Mouse (Mus musculus): ENCODE measurements around the gene Gstm3. TPM values are rescaled to one million over a fixed set of nuclear protein-coding genes. Genes with fewer than 3 reads are reported as not detected.
A peak's percentile ranks its signal among the peaks of the same experiment; 100 is the strongest.
"Not testable (repeated sequence)": the region's sequence is repeated elsewhere in the genome, so short reads cannot be mapped to it uniquely, and the experiment has no call there.

Gene Gstm3
- polyA plus RNA-seq, 1 experiment, result not detected

DNA sequence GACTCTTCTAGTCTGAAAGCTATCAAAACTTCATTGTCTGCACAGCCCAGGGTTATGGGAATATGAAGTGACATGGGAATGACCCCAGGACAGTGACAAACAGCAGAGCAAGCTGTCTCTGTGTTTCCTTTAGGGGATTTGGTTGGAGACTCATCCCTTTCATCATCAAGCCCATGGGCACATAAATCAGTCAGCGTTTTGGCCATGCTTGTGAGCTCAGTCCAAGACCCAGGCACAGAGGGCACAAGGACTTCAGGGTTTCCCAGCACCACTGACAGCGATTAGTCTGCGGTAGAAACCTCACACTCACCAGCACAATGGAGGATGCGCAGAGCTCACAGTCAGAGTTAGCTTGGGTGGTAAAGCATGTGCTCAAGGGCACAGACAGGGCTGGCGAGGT, 15.2 kb downstream of the Gstm3 start:
- Histone ChIP-seq H3K4me1 (ENCODE audit: control insufficient read depth, insufficient read depth, insufficient read length) (no peaks in the 10 kb centered on the region), H3K4me3 (ENCODE audit: extremely low read depth, insufficient read depth, insufficient read length) (no peak overlapping the region), H3K36me3 (ENCODE audit: control insufficient read depth, insufficient read depth, low read length) (no peaks in the 10 kb centered on the region), H3K27me3 (ENCODE audit: control insufficient read depth, insufficient read depth, low read length) (no peaks in the 10 kb centered on the region), H3K27ac (ENCODE audit: insufficient read depth, low read length) (no peak overlapping the region)
- no peak for DNase-seq (ENCODE audit: low read depth in 1 of 2, low spot score in 2 of 2)
- TF ChIP-seq CTCF (IDR thresholded peaks at IDR 0.05; ENCODE audit: extremely low read depth, insufficient read depth, insufficient read length, insufficient replicate concordance) (no peak), POLR2A (IDR thresholded peaks at IDR 0.05; ENCODE audit: low read depth, low read length) (no peak)
- 84% methylated on average over 5 of the region's 5 CpGs for WGBS

- Histone ChIP-seq H3K27me3 (ENCODE audit: control insufficient read depth, insufficient read depth, low read length) (no peaks in the 10 kb centered on the region), H3K4me3 (ENCODE audit: extremely low read depth, insufficient read depth, insufficient read length) (no peak overlapping the region), H3K36me3 (ENCODE audit: control insufficient read depth, insufficient read depth, low read length) (no peaks in the 10 kb centered on the region), H3K4me1 (ENCODE audit: control insufficient read depth, insufficient read depth, insufficient read length) (no peaks in the 10 kb centered on the region), H3K27ac (ENCODE audit: insufficient read depth, low read length) (no peak overlapping the region)
- DNase-seq (ENCODE audit: low read depth in 1 of 2, low spot score in 2 of 2), result peak in 1 of 2 experiments; percentile 10
- WGBS, result 34% methylated on average over 6 of the region's 6 CpGs
- peak; percentile 33; the same call in 1 of the 2 replicates for TF ChIP-seq CTCF (IDR thresholded peaks at IDR 0.05; ENCODE audit: extremely low read depth, insufficient read depth, insufficient read length, insufficient replicate concordance)
- TF ChIP-seq POLR2A (IDR thresholded peaks at IDR 0.05; ENCODE audit: low read depth, low read length), result no peak
These were observed 15.7 kb downstream of the Gstm3 start for GRCm38 (mm10) chr3:107953328-107953755.

DNA sequence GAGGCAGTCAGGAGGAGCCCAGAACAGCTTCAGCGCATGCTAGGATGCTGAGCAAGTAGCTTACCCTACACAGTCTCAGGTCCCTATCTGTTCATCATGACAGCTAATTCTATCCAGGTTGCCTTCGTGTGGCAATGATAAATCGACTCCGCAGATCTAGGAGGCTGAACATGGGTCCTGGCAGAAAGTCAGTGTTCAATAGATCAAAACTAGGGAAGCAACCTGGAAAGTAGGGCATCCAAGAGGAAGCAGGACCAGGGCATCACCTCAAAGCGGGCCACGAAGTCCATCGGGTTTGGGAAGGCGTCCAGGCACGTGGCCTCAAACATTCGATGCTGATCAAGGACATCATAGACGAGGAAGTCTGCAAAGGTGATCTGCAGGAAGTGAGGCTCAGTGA, 18.6 kb downstream of the Gstm3 start:
- no peak for DNase-seq (ENCODE audit: low read depth in 1 of 2, low spot score in 2 of 2)
- H3K27ac ChIP-seq (ENCODE audit: insufficient read depth, low read length), result no peak overlapping the region
- H3K36me3 ChIP-seq (ENCODE audit: control insufficient read depth, insufficient read depth, low read length), result no peaks in the 10 kb centered on the region
- no peaks in the 10 kb centered on the region for H3K27me3 ChIP-seq (ENCODE audit: control insufficient read depth, insufficient read depth, low read length)
- no peaks in the 10 kb centered on the region for H3K4me1 ChIP-seq (ENCODE audit: control insufficient read depth, insufficient read depth, insufficient read length)
- no peak for TF ChIP-seq CTCF (IDR thresholded peaks at IDR 0.05; ENCODE audit: extremely low read depth, insufficient read depth, insufficient read length, insufficient replicate concordance)
- no peak for TF ChIP-seq POLR2A (IDR thresholded peaks at IDR 0.05; ENCODE audit: low read depth, low read length)
- H3K4me3 ChIP-seq (ENCODE audit: extremely low read depth, insufficient read depth, insufficient read length), result no peak overlapping the region
- WGBS, result 85% methylated on average over 11 of the region's 11 CpGs

GRCm38 (mm10) chr3:107949461-107949860, 19.6 kb downstream of the Gstm3 start:
- H3K4me1 ChIP-seq (ENCODE audit: control insufficient read depth, insufficient read depth, insufficient read length); H3K36me3 ChIP-seq (ENCODE audit: control insufficient read depth, insufficient read depth, low read length); DNase-seq (ENCODE audit: low read depth in 1 of 2, low spot score in 2 of 2); H3K4me3 ChIP-seq (ENCODE audit: extremely low read depth, insufficient read depth, insufficient read length); H3K27ac ChIP-seq (ENCODE audit: insufficient read depth, low read length); H3K27me3 ChIP-seq (ENCODE audit: control insufficient read depth, insufficient read depth, low read length): not testable (repeated sequence)
- 85% methylated on average over 1 of the region's 1 CpGs for WGBS

GRCm38 (mm10) chr3:107945729-107946128, 23.4 kb downstream of the Gstm3 start:
- DNase-seq (ENCODE audit: low read depth in 1 of 2, low spot score in 2 of 2), result no peak
- H3K4me3 ChIP-seq (ENCODE audit: extremely low read depth, insufficient read depth, insufficient read length), result no peak overlapping the region
- no peaks in the 10 kb centered on the region for H3K27me3 ChIP-seq (ENCODE audit: control insufficient read depth, insufficient read depth, low read length)

DNA sequence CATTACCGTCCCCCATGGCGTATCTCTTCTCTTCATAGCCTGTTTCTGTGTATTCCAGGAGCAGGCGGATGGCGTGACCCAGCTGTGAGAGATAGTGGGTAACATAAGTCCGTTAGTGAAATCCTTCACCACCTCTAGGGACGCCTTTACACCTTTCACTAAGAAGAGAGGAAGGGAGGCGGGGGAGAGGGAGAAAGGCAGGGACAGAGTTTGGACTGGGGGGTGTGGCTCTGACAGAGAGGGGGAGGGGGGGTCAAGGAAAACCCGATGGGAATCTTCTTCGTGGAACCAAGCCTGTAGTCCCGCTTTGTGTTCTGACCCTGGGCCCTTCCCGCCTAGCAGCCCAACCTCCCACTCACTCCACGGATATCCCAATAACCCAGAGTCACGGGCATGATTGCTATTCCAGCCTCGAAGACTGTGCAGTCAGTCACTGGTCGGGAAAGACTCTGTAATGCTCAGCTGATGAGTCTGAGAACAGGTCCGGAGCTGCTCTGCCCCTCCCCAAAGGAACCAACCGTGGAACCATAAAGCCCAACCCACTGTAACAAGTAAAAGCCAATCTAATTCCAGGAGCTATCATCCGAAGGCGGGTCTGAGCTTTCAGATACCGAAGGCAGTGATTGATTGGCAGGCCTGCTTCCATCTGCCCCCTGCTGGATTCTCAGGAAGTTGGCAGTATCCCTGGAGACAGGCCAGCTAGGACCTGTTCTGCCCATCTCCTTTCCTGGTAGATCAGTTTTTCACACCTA, 25.7 kb downstream of the Gstm3 start, which contains the start of gene Gstm6:
Gstm6 (minus strand) TSS at position 511 of the 752 bp plus-strand sequence.
- TF ChIP-seq POLR2A (IDR thresholded peaks at IDR 0.05; ENCODE audit: low read depth, low read length) (no peak), CTCF (IDR thresholded peaks at IDR 0.05; ENCODE audit: extremely low read depth, insufficient read depth, insufficient read length, insufficient replicate concordance) (no peak)
- no peak for DNase-seq (ENCODE audit: low read depth in 1 of 2, low spot score in 2 of 2)
- H3K4me1 ChIP-seq (ENCODE audit: control insufficient read depth, insufficient read depth, insufficient read length), result no peaks in the 10 kb centered on the region
- no peaks in the 10 kb centered on the region for H3K36me3 ChIP-seq (ENCODE audit: control insufficient read depth, insufficient read depth, low read length)
- no peak within 1 kb of the TSS for H3K4me3 ChIP-seq (ENCODE audit: extremely low read depth, insufficient read depth, insufficient read length)
- H3K27me3 ChIP-seq (ENCODE audit: control insufficient read depth, insufficient read depth, low read length), result no peaks in the 10 kb centered on the region
- WGBS, result 72% methylated on average over 20 of the region's 20 CpGs
- no peak within 1 kb of the TSS for H3K27ac ChIP-seq (ENCODE audit: insufficient read depth, low read length)

More at GRCm38 (mm10) chr3:107945729-107946128, 23.4 kb downstream of the Gstm3 start:
- WGBS, result 66% methylated on average over 4 of the region's 4 CpGs
- TF ChIP-seq POLR2A (IDR thresholded peaks at IDR 0.05; ENCODE audit: low read depth, low read length), result no peak
- TF ChIP-seq CTCF (IDR thresholded peaks at IDR 0.05; ENCODE audit: extremely low read depth, insufficient read depth, insufficient read length, insufficient replicate concordance), result no peak
- H3K27ac ChIP-seq (ENCODE audit: insufficient read depth, low read length), result no peak overlapping the region
- no peaks in the 10 kb centered on the region for H3K4me1 ChIP-seq (ENCODE audit: control insufficient read depth, insufficient read depth, insufficient read length)
- H3K36me3 ChIP-seq (ENCODE audit: control insufficient read depth, insufficient read depth, low read length), result no peaks in the 10 kb centered on the region

DNA sequence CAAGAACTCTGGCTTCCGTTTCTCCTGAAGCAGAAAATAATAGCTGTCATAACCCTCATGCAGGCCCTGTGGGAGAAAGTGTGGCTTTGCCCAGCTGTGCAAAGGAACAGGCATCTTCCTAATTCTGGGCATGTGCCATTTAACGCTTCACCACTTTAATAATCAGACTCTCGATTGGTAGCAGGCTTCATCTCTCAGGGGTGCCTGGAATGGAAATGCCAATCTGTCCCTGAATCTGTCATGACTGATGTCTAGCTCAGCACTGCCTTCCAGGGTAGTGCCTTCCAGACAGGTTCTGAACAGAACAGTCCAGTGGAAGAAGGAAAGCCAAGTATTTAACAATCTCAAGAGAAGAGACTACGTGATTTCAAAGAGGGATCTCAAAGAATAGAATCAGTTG, 27.8 kb downstream of the Gstm3 start:
- H3K27me3 ChIP-seq (ENCODE audit: control insufficient read depth, insufficient read depth, low read length), result no peaks in the 10 kb centered on the region
- H3K4me3 ChIP-seq (ENCODE audit: extremely low read depth, insufficient read depth, insufficient read length), result no peak overlapping the region
- WGBS, result 84% methylated on average over 4 of the region's 4 CpGs
- DNase-seq (ENCODE audit: low read depth in 1 of 2, low spot score in 2 of 2), result no peak
- H3K27ac ChIP-seq (ENCODE audit: insufficient read depth, low read length), result no peak overlapping the region
- H3K4me1 ChIP-seq (ENCODE audit: control insufficient read depth, insufficient read depth, insufficient read length), result no peaks in the 10 kb centered on the region
- H3K36me3 ChIP-seq (ENCODE audit: control insufficient read depth, insufficient read depth, low read length), result no peaks in the 10 kb centered on the region
- no peak for TF ChIP-seq POLR2A (IDR thresholded peaks at IDR 0.05; ENCODE audit: low read depth, low read length)
- TF ChIP-seq CTCF (IDR thresholded peaks at IDR 0.05; ENCODE audit: extremely low read depth, insufficient read depth, insufficient read length, insufficient replicate concordance), result no peak

Data from spleen, adult 2 months (tissue).